Mouse (Mus musculus) 3T3-L1 (cell line): ENCODE measurements around the gene Dlg2.

ENCODE experiments used
- DNase-seq: peaks from one replicate; pipeline ENCODE4 v3.0.0-alpha.2; 2015; ENCODE audit warnings: low read depth, low spot score

Gene Dlg2

DNA sequence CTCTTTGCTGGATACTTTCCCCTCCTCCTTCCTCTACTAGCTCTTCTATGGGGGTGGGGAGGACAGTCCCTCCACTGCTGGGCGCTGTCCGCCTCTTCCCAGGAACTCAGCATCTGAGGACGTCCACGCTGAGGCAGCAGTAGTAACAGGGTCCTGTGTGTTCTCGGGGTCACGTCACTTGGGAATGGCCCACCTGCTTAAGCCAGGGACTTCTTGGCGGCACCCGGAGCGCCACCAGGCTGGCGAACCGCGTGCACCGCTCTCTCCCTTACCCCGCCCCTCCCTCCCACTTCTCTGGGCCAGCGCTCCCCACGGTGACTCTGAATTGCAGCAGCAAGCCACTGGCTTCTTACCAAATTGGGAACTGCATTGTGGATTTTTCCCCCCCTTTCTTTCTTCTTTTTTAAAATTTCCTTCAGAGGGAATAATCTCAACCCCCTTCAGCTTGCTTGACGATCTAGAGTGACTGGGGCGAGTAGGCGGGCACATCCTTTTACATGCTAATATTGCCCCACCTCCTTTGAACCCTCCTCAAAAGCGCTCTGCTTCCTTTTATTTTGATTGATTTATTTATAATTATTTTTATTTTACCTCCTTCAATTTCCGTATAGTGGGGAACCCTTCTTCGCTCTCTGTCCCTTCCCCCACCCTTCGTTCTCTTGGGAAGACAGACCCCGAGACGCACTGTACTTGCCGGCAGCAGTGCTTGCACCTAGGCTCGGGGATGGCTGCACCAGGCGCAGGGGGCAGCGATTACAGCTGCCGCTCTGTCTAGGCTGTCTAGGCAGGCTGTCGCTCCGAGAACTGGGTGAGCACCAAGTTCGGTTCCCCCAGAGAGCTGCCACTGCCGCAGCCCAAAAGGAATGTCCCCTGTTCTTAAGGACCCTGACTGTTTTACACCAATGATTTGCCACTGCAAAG lies 785.8 kb downstream of the Dlg2 start:
- no peak for DNase-seq

DNA sequence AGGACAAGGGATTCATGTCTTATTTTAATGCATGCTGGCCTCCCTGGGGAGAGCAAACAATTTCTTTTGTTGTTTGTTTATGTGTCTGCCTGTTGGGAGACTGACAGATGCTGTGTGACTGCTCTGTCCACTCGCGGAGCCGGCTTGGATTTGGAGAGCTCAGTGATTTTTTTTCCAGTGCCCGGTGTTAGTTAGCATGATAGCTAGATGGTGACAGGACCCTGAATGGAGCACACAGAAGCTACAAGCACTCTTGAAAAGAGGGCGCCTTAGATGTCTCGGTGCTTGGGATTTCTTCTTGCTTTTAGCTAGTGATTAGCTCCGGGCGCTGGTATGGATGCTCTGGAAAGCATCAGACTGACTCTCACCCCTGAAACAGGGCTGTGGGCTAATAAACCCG lies 786.5 kb downstream of the Dlg2 start:
- DNase-seq: no peak

DNA sequence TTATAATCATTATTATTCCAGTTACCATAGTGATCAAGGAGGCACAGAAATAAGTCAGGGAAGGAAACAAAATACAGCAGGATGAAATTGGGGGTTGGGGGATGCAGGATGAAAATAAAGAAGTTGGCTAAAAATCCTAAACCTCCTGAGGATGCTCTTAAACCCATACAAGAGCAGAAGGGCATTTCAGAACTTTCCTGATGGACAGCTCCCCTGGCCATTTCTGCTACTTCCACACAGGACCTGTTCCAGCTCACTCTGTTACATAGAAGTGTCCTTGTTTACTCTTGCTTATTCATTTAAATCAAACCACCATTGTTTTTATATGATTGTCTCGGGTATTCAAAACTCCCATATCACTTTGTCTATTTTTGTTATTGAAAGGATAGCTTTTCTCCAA lies 791.3 kb downstream of the Dlg2 start:
- DNase-seq: peak; percentile 47

DNA sequence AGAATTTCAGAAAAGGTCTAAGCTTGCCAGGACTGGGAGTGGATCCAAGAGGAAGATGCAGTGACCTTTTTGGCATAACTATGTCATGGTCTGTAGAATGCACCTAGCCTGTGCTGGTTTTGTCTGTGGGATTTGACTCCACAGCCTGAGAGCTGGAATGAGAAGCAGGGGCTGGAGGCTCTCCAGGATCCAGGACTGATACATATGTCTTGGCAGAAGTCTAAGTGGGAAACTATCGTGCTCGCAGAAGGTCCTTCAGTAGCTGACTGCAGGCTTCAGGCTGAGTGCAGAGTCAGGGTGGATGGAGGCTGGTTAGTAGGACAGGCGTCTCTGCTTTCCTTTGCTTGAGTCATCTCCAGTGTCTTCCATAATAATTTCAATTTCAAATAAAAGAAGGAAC lies 807.7 kb downstream of the Dlg2 start:
- DNase-seq: no peak

DNA sequence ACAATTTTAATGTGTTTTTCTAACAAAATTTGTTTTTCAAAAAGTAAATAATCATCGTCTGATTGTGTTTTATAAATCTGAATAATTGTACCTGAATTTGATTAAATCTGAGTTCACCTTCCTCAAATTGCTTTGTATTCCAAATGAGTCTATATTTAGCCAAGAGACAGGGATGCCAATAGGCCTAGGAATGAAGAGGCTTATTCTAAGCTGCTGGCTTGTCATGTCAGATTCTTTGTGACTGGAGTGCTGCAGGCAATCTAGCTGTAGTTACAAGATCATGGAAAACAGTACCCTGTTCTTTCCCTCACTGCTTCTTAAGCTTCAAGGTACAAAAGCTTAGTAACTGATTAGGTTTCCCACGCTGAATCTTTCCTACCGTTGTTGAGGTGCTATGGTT lies 811.9 kb downstream of the Dlg2 start:
- DNase-seq: no peak

DNA sequence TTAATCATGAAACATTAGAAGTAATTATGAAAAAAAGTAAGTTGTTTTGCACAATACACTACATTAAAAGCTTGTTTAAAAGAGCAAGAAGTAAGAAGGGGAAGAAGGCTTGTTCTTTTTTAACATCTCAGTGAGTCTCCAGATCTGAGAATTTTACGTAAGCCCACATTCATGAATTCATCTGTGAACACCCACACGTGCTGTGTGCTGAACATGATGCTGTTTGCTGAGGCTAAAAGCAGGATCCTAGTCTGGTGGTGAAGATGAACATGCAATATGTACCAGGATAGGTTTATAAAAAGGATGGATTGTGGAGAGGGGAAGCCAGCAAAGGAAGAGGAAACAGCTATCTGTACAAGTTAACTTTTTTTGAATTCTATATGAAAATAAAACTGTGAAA lies 819.7 kb downstream of the Dlg2 start:
- no peak for DNase-seq

DNA sequence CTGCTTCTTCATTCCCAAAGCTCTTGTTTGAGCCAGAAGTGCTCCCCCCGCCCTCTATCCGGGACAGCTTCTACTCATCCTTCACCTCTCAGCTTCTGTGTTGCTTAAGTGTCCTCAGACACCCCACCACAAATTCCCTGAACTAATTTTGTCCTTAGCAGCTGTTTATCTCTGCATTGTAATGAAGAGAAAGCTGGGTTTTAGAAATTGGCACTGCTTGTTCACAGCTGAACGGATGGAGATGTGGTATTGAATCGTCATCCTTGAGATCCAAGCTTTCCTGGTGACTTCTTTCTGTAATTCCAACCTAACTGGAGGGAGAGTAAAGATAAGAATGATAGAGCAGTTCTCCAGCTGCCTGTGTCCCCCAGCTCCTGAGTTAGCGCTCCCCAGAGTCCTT lies 834.7 kb downstream of the Dlg2 start:
- no peak for DNase-seq

DNA sequence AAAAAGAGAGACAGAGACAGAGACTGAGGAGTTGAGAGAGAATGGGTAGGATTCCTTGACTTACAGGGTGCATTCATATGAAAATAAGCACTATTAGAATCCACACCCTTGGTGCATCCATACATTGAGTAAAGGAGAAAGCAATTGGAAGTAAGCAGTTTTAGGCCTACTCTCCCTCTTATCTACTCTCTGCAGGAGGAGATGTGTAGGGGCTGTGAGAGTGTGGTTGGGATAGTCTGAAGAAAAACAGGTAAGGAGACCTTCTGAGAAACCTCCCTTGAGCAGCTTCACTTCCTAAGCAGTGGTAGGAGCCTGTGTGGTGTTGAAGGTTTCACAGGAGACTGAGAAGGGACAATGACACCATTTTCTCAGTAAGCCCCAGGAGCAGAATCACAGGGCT lies 868.6 kb downstream of the Dlg2 start:
- DNase-seq: no peak

DNA sequence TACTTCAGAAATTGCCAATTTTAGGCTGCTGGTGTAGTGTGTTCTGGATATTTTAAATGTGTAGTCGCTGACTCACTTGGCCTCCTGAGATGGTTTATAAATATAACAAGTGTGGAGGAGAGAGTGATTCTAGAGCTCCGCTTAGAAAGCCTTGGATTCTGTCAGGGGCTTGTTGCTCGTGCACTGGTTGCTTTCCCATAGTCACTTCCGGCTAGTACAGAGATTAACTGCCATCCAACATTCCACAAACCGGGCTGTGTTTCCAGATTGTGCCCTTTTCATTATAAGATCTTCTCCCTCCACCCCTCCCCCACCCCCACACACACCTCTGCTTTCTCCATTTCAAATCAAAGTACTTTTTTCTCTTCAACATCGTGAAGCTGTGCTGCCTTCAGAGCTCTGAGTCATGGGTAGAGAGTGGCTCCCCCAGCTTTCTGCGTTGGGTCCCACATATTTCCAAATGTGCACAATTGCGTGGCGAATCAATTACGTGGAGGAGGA lies 893.4 kb downstream of the Dlg2 start:
- peak; percentile 39 for DNase-seq

DNA sequence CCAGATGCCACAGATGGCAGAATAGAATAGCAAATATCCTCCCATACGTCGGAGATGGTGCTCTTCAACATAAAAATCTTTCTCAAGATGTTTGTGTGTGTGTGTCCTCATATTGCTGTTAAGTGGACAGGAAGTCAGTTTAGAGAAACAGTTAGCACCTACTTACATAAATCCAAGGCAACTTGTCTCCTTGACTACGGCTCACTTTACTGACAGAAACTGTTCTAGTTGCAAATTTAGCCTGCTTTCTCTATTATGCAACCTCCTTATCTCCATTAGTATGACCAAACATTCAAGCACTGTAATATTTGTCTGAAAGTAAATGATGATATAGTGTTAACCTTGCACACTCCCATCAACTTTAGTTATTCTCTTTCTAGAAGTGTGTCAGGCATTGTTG lies 905.8 kb downstream of the Dlg2 start:
- DNase-seq: no peak

DNA sequence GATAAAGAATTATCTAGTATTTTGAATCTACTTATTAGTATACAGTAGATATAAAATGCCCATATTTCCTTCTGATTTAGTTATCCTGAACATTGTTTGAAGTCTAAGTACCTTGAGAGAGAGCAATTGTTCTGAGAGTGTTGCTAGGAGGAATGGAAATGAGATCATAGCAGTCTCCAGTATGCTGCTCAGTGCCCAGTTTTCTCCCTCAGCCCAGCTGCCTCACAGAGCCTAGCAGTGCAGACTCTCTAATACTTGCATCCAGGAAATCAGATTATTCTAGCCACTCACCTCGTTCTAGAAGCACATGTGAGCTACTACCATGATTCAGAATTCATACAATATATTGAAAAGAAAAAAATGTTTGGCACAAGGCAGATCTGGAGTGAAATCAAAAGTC lies 907.4 kb downstream of the Dlg2 start:
- DNase-seq: no peak

DNA sequence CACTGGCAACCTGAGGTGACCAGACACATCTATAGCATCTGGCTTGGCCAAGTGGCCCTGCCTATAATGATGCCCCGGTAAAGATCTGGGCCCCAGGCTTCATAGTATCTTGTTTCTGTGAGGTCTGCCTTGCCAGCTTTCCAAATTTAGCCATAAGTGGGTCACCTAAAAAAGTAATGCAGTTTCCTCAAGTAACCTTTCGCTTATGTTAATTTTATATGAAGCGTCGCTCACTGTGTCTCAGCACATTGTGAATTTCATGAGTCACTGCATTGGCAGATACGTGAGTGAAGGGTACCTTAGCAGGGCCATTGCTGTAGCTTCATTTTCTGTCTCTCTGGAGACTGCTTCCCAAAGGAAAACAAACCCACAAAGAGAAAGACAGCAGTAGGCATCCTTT lies 912.8 kb downstream of the Dlg2 start:
- no peak for DNase-seq

DNA sequence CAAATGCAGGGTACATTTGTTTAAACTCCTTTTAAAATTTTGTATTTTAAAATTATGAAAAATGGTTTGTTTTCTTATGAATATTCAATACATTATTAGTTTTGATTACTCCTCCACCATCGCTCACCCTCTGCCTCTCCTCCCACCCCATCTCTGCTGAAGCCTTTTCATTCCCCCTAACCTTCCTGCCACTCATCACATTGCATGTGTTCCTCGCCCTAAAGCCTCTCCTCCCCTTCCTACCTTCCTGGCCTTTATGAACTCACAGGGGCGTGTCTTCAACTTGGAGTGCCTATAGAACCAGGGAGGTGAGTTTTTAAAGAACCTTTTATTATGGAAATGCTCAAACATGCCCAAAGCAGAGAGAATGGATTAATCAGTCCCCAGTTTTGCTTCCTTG lies 921.4 kb downstream of the Dlg2 start:
- DNase-seq: no peak

DNA sequence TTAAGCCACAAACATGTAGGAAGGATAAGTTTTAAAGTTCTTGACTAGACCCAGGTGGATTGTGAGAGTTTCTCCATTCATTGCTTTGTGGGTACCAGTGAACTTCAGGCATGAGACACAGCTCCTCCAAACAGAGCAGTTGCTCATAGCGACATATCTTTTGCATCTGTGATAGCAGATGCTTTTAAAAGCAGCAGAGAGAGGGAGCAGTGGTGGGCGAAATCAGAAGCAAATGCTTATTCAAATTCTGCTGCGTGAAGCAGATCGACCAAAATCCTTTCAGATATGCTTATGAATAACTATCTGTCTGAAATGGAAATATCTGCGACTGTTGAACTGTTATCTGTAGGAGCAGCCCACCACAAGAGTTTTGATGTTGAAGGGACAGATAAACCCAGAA lies 935.6 kb downstream of the Dlg2 start:
- no peak for DNase-seq

DNA sequence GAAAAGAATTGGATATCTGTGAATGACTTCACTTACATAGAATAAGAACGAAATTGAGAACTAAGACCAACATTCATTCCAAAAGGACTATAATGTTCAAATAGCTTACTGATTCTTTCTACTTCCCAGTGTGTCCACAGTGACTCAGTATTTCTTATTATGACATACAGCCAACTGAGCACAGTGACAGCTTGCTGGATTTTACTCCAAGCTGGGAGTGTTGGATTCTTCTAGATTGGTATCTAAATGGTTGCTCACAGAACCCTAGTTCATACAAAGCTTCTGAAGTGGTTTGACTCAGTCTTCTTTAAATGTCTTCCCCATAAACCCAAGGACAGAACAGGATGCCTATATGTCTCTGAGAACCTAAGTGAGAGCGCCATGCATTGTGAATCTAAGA lies 937.7 kb downstream of the Dlg2 start:
- no peak for DNase-seq

DNA sequence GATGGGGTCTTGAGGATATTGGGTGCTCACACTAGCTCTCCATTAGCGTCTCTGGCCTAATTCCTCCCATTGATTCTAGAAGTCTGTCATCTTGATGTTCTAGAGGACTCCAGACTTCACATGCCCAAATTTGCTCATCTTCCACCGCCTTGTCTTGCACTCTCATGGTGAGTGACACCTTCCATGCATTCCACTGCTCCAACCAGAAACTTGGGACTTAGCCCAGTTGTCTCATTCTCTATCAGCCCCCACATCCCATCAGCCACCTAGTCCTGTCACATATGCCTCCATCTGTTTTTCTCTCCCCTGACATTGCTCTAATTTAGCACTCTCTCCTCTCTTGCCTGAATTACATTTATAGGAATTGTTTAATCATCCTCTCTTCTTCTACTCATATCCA lies 938.3 kb downstream of the Dlg2 start:
- DNase-seq: no peak

DNA sequence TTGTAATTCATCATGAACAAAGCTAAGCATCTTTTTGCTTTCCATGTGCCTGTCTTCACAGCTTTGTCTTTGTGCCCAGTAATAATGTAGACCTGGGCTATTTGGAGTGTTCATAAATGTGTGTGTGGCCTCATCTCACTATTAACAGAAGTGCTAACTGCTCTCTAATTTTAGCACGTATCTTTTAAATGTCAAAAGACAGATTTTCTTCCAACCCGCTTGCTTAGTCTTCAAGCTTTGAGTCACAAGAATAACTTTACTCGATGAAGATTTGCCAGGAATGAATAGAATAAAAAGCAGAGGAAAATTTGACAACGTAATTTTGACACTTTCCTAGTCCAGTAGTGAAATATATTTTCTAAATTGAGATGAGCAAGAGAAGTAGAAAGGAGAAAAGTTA lies 943.7 kb downstream of the Dlg2 start:
- DNase-seq: no peak

DNA sequence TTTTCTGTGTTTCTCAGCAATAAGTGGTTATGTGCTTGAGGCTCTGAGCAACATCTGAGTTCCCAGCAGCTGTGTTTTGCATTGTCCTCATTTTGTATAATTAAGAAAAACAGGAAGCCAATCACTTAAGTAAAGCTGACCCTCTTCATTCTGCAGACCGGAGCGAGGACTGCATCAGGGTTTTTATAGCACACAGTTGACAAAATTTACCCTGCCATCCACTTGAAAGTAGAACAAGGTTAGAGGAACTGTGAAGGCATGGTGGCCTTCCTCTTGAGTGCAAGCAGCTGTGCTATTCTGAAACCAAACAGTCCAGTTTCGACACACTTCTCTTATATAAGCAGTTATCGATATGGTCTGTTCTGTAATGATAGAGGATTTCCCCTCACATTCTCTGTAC lies 947.3 kb downstream of the Dlg2 start:
- no peak for DNase-seq

DNA sequence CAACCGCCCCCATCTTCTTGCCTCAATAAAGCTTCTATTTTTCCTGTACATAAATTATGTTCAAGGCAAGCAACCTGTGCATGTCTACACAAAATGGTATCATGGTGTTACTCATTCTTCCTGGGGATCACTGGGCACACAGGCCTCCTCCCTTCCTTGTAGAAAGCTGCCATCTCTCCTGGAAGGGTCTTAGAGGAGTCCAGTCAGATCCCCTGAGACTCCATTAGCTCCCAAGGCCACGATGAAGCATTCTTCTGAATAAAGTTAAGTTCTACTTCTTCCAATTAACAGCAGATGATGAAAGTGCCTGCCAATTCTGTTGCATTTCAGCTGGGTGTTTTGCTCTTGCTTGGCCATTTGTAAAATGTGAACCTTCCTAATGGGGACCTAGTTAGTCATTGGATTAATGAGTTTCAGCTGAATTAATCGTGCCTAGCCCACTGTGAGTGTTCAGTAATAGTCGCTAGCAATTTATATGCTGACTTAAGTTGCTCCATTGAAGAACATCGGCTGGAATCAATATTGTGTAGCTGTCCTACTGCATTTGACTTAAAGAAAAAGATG lies 953.3 kb downstream of the Dlg2 start:
- no peak for DNase-seq

DNA sequence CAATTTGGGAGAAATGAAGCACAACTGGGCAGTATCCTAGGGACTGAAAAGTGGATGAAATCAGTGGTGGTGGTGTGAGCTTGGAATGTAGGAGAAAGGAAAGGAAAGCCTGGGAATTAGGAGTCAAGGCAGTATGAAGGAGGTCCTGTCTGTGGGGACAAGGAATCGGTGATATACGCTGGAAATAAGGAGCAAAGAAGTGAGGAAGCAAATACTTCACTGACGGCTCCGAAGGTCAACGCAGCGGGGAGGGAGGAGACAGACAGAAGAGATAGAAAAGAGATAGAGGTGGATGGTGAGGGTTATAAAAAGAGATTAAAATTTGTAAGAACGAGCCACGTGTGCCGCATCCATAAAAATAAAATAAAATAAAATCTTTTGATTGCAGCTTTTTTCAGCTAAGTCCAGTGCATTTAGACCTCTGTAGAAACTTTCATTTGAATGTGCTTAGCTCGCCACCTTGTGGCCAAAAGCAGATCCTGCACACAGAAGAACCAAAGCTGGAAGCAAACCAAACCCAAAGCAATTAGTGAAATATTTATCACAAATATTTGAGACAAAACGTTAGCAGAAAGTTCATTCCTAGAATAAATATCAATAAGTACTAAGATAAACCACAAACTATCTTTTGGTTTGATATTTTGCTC lies 955.2 kb downstream of the Dlg2 start:
- peak; percentile 75 for DNase-seq

DNA sequence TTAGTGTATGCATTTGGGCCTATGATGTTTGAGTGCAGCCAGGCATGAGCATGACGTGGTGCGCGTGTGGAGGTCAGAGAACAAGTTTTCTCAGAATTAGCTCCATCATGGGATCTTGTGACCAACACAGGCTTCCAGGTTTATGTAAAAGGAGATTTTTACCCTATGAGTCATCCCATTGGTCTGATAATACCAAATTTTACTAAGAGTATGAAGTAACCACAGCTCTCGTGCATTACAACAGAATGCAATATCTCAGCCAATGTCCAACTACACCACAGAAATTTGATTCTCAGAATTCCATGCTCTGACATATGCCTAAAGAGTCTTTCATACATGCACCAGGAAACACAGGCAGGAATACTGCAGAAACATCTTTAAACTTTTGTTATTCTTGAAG lies 956.1 kb downstream of the Dlg2 start:
- DNase-seq: peak; percentile 91

DNA sequence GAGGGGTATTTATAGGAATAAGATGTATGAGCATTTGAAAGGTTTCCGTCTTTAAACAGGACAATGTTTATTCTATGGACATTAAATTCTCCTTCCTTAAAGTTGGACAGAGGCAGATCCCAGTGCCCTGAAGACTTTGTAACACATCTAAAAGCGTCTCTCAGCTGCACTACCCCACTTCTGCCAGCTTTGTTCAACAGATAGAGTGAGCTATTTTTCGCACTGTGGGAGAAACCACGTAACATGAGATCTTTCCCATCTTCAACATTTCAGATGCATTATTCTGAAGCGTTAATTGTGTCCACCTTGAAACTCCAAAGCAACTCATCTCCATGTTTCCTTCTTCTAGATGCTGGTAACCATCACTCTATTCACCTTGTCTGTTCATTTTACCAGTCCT lies 958.3 kb downstream of the Dlg2 start:
- DNase-seq: peak; percentile 8

DNA sequence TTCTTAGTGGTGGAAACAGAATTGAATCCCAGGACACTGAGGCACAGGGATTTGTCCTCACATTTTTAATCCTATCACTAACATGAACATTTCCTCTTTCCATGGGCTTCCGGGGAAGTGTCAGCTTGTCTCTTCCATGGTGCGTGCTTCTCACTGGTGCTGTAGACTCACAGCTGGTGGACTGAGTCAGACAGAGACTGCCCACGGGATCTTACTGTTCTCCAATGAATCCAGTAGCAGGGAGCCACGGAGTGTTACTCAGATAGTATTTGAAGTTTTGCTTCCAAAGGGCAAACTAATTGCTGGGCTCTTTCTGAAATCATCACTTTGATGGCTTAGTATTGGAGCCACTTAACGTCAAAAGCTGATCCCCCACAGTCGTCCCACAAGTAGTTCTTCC lies 963.9 kb downstream of the Dlg2 start:
- DNase-seq: no peak
